Mouse (Mus musculus) MEL (cell line): ENCODE data around the gene Far2. TPM values are rescaled to one million over a fixed set of nuclear protein-coding genes. Genes with fewer than 3 reads are reported as not detected.

Experiments
- DNase-seq: peaks from one replicate; pipeline ENCODE4 v3.0.0; 2011; ENCODE audit warnings: low read depth, low spot score
- H3K27ac ChIP-seq: 2 replicates; pipeline ENCODE4 v1.5.1; 2012; ENCODE audit warnings: low read depth, mild to moderate bottlenecking, control low read depth, low read length, moderate library complexity; ENCODE audit not compliant: control insufficient read depth
- H3K27me3 ChIP-seq, 2 experiments: fragments of 150-350 bp in 1 of 2; sonication (generic) in 1 of 2; 2 replicates each; pipeline ENCODE4 v1.6.1; 2012; ENCODE audit warnings: low read length in 2 of 2, mild to moderate bottlenecking in 2 of 2, improper control_type of control experiment in 1 of 2, moderate library complexity in 1 of 2; ENCODE audit not compliant: insufficient read depth in 2 of 2, control insufficient read depth in 1 of 2
- H3K36me3 ChIP-seq, 2 experiments: 2 replicates each; pipeline ENCODE4 v1.6.1; 2012 to 2014; ENCODE audit warnings: low read length in 2 of 2, improper control_type of control experiment in 1 of 2, inconsistent platforms in 1 of 2, mild to moderate bottlenecking in 1 of 2; ENCODE audit not compliant: insufficient read depth in 2 of 2, control insufficient read depth in 1 of 2
- H3K4me1 ChIP-seq, 2 experiments: fragments of 150-350 bp in 1 of 2; sonication (generic) in 1 of 2; 2 replicates each; pipeline ENCODE4 v1.6.1; 2012; ENCODE audit warnings: low read length in 2 of 2, improper control_type of control experiment in 1 of 2, mild to moderate bottlenecking in 1 of 2; ENCODE audit not compliant: insufficient read depth in 2 of 2, control insufficient read depth in 1 of 2
- H3K4me3 ChIP-seq, 2 experiments: fragments of 150-350 bp in 1 of 2; sonication (generic) in 1 of 2; 2 replicates each; pipeline ENCODE4 v1.5.1; 2012; ENCODE audit warnings: low read depth in 2 of 2, low read length in 2 of 2, mild to moderate bottlenecking in 2 of 2, moderate library complexity in 2 of 2, control low read depth in 1 of 2, improper control_type of control experiment in 1 of 2; ENCODE audit not compliant: control insufficient read depth in 1 of 2, insufficient read depth in 1 of 2
- H3K79me2 ChIP-seq: 2 replicates; pipeline ENCODE4 v1.6.1; 2012; ENCODE audit warnings: mild to moderate bottlenecking, low read length, moderate library complexity; ENCODE audit not compliant: control insufficient read depth, poor library complexity, insufficient read depth
- H3K9ac ChIP-seq: 2 replicates; pipeline ENCODE4 v1.6.1; 2012; ENCODE audit warnings: low read depth, mild to moderate bottlenecking, control low read depth, low read length, moderate library complexity; ENCODE audit not compliant: control insufficient read depth, poor library complexity, severe bottlenecking
- H3K9me3 ChIP-seq: fragments of 150-350 bp; sonication (generic); replicated peaks from 2 replicates; pipeline ENCODE4 v1.6.1; 2012; ENCODE audit warnings: mild to moderate bottlenecking, low read length, improper control_type of control experiment, moderate library complexity; ENCODE audit not compliant: insufficient read depth
- BHLHE40 ChIP-seq: IDR thresholded peaks from 2 replicates; pipeline ENCODE4 v1.6.1; 2012; ENCODE audit warnings: low read depth, mild to moderate bottlenecking, inconsistent platforms, low read length, improper control_type of control experiment, borderline replicate concordance
- CHD1 ChIP-seq: IDR thresholded peaks from 2 replicates; pipeline ENCODE4 v1.6.1; 2012; ENCODE audit warnings: low read depth, mild to moderate bottlenecking, inconsistent platforms, low read length, improper control_type of control experiment
- E2F4 ChIP-seq: IDR thresholded peaks from 2 replicates; pipeline ENCODE4 v1.6.1; 2011; ENCODE audit warnings: low read depth, low read length, improper control_type of control experiment, borderline replicate concordance
- ELF1 ChIP-seq: IDR thresholded peaks from 2 replicates; pipeline ENCODE4 v1.6.1; 2014; ENCODE audit warnings: low read depth, mild to moderate bottlenecking, inconsistent platforms, low read length, improper control_type of control experiment, moderate library complexity
- ETS1 ChIP-seq: IDR thresholded peaks from 2 replicates; pipeline ENCODE4 v1.6.1; 2012; ENCODE audit warnings: low read depth, mild to moderate bottlenecking, inconsistent platforms, low read length, improper control_type of control experiment, moderate library complexity
- GABPA ChIP-seq: IDR thresholded peaks from 2 replicates; pipeline ENCODE4 v1.6.1; 2012; ENCODE audit warnings: low read depth, mild to moderate bottlenecking, inconsistent platforms, low read length, improper control_type of control experiment, moderate library complexity
- MAFK ChIP-seq: IDR thresholded peaks from 2 replicates; pipeline ENCODE4 v1.6.1; 2011; ENCODE audit warnings: low read depth, mild to moderate bottlenecking, low read length, improper control_type of control experiment, borderline replicate concordance
- MYB ChIP-seq: IDR thresholded peaks from 2 replicates; pipeline ENCODE4 v1.6.1; 2011; ENCODE audit warnings: mild to moderate bottlenecking, low read depth, low read length, improper control_type of control experiment
- POLR2AphosphoS2 ChIP-seq: IDR thresholded peaks from 2 replicates; pipeline ENCODE4 v1.6.1; 2011; ENCODE audit warnings: low read length, improper control_type of control experiment
- POLR2AphosphoS5 ChIP-seq: IDR thresholded peaks from 2 replicates; pipeline ENCODE4 v1.6.1; 2012; ENCODE audit warnings: low read depth, borderline replicate concordance, mild to moderate bottlenecking, inconsistent platforms, low read length, moderate library complexity, mixed read lengths
- RAD21 ChIP-seq: IDR thresholded peaks from 2 replicates; pipeline ENCODE4 v1.6.1; 2011; ENCODE audit warnings: mild to moderate bottlenecking, low read depth, low read length, improper control_type of control experiment
- RCOR1 ChIP-seq: IDR thresholded peaks from 2 replicates; pipeline ENCODE4 v1.6.1; 2012; ENCODE audit warnings: low read depth, mild to moderate bottlenecking, inconsistent platforms, low read length, improper control_type of control experiment
- SIN3A ChIP-seq: IDR thresholded peaks from 2 replicates; pipeline ENCODE4 v1.6.1; 2012; ENCODE audit warnings: low read length, improper control_type of control experiment, inconsistent platforms
- SMC3 ChIP-seq: IDR thresholded peaks from 2 replicates; pipeline ENCODE4 v1.6.1; 2011; ENCODE audit warnings: low read depth, low read length, improper control_type of control experiment
- TAL1 ChIP-seq: IDR thresholded peaks from 2 replicates; pipeline ENCODE4 v1.6.1; 2012; ENCODE audit warnings: mild to moderate bottlenecking, inconsistent platforms, low read length, moderate library complexity, mixed read lengths
- TCF12 ChIP-seq: IDR thresholded peaks from 2 replicates; pipeline ENCODE4 v1.6.1; 2014; ENCODE audit warnings: low read depth, mild to moderate bottlenecking, inconsistent platforms, low read length, improper control_type of control experiment, moderate library complexity
- ZC3H11A ChIP-seq: IDR thresholded peaks from 2 replicates; pipeline ENCODE4 v1.6.1; 2012; ENCODE audit warnings: low read depth, mild to moderate bottlenecking, inconsistent platforms, low read length, improper control_type of control experiment
- ZMIZ1 ChIP-seq: IDR thresholded peaks from 2 replicates; pipeline ENCODE4 v1.6.1; 2012; ENCODE audit warnings: low read depth, mild to moderate bottlenecking, inconsistent platforms, low read length, improper control_type of control experiment, moderate library complexity
- polyA plus RNA-seq, 2 experiments: library from polyadenylated mRNA; stranded (reverse) in 1 of 2; unstranded in 1 of 2; fragments of >175 nt in 1 of 2; fragments of >200 nt in 1 of 2; gene quantifications; 2 replicates each; pipeline versions ENCODE4 v1.2.1 to v1.2.4; 2012; ENCODE audit warnings: low replicate concordance in 2 of 2, low read depth in 1 of 2; ENCODE audit not compliant: insufficient read length in 2 of 2, insufficient read depth in 1 of 2, missing spikeins in 1 of 2
- total RNA-seq: library from RNA; depleted of rRNA; stranded (reverse); fragments of 300-350 nt; gene quantifications from 2 replicates; pipeline ENCODE4 v1.2.3, GENCODE M21; 2012

Far2 gene
- total and polyA plus RNA-seq, 3 experiments = 0.81 to 2.8 TPM; not detected in 1

- Histone ChIP-seq H3K27ac (no peak overlapping the region), H3K27me3 (no peaks in the 10 kb centered on the region), H3K79me2 (no peaks in the 10 kb centered on the region), H3K36me3 (no peaks in the 10 kb centered on the region), H3K9ac (no peak overlapping the region), H3K9me3 (no peaks in the 10 kb centered on the region), H3K4me1 (no peaks in the 10 kb centered on the region), H3K4me3 (no peak overlapping the region)
- no peak for TF ChIP-seq MAFK
- TF ChIP-seq RCOR1 = no peak
- no peak for TF ChIP-seq ZC3H11A
- DNase-seq = no peak
Measured at GRCm38 (mm10) chr6:148066267-148066666, 19.2 kb downstream of the Far2 start.

- Histone ChIP-seq H3K4me3 (no peak overlapping the region), H3K9ac (no peak overlapping the region), H3K27ac (no peak overlapping the region), H3K79me2 (no peaks in the 10 kb centered on the region), H3K27me3 (no peaks in the 10 kb centered on the region), H3K4me1 (no peaks in the 10 kb centered on the region), H3K9me3 (no peaks in the 10 kb centered on the region), H3K36me3 (no peaks in the 10 kb centered on the region)
- no peak for TF ChIP-seq TCF12
- no peak for TF ChIP-seq ELF1
- TF ChIP-seq GABPA = no peak
- no peak for TF ChIP-seq CHD1
- TF ChIP-seq BHLHE40 = no peak
- TF ChIP-seq TAL1 = no peak
- TF ChIP-seq ZMIZ1 = no peak
- no peak for TF ChIP-seq POLR2AphosphoS5
- TF ChIP-seq RCOR1 = no peak
- no peak for TF ChIP-seq POLR2AphosphoS2
- TF ChIP-seq E2F4 = no peak
- TF ChIP-seq MYB = no peak
- TF ChIP-seq ETS1 = no peak
- no peak for TF ChIP-seq RAD21
- no peak for TF ChIP-seq MAFK
- no peak for TF ChIP-seq SIN3A
- TF ChIP-seq SMC3 = no peak
- no peak for DNase-seq
Measured at GRCm38 (mm10) chr6:148068786-148069185, 21.7 kb downstream of the Far2 start.
